Mouse (Mus musculus) layer of hippocampus, adult 9-11 months (tissue): ENCODE data around the gene Gm20823.
"Not testable (repeated sequence)": the region's sequence is repeated elsewhere in the genome, so short reads cannot be mapped to it uniquely, and the experiment has no call there.

Source experiments
- DNase-seq: peaks from one replicate; pipeline ENCODE4 v3.0.0; 2022

Gm20823 gene

GRCm38 (mm10) chrY:62464745-62465144, at the start of gene Gm20823:
TSS of gene Gm20823 (minus strand) at chrY:62464845.
- DNase-seq: not testable (repeated sequence)
